Mouse (Mus musculus) brain, adult 10 weeks (tissue): Measurements from ENCODE around the gene Lrig1. TPM values are rescaled to one million over a fixed set of nuclear protein-coding genes. Genes with fewer than 3 reads are reported as not detected.

ENCODE experiments used
- polyA plus RNA-seq: library from polyadenylated mRNA; stranded (reverse); fragments of 350-450 nt; fragmentation: Illumina TruSeq; extraction: RNeasy Lipid Tissue Mini Kit (QIAGEN cat#74804); gene quantifications from one replicate; pipeline ENCODE4 v1.2.3, GENCODE M21; 2015; ENCODE audit warnings: low read depth, low replicate concordance

Lrig1 gene
- 21.5 TPM for polyA plus RNA-seq

GRCm38 (mm10) chr6:94700067-94700491 lies at the start of gene Lrig1:
Lrig1 (minus strand) TSS chr6:94700158.

Other genes with a start within 250 kb of the Lrig1 start
- gene Slc25a26, start 199.8 kb downstream of the Lrig1 start, polyA plus RNA-seq, result 16.5 TPM